Mouse (Mus musculus) embryo, embryonic 10.5 days (tissue): ENCODE data around the gene Slco1a6.

Source experiments
- DNase-seq: peaks from one replicate; pipeline ENCODE4 v3.0.0-alpha.2; 2015; ENCODE audit warnings: low spot score

The Slco1a6 gene

DNA sequence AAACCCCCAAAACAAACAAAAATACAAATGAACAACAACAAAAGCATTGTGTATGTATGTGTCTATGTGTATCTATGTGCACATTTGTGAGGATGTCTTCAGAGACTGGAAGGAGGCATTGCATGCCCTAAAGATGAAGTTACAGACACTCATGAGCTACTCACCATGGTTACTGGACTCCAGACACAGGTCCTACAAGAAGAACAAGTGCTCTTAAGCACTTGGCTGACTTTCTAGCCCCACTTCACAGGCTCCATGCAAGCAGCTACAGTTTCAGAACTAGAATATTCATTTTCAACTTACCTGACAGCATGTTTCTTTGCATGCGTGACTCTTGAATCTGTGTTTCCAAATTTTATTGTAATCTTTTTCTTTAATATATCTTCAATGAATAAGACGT lies 172.6 kb downstream of the Slco1a6 start:
- no peak for DNase-seq
